Mouse (Mus musculus) spleen, adult 2 months (tissue): Measurements from ENCODE around the gene Pabpc1l. TPM values are rescaled to one million over a fixed set of nuclear protein-coding genes. Genes with fewer than 3 reads are reported as not detected.

ENCODE experiments used
- DNase-seq, 2 experiments: peaks; one replicate each; pipeline versions ENCODE4 v3.0.0 to v3.0.0-alpha.2; 2012 to 2021; ENCODE audit warnings: low spot score in 2 of 2, low read depth in 1 of 2
- H3K27ac ChIP-seq: fragments of 200-500 bp; 2 replicates; pipeline ENCODE4 v1.5.1; 2012; ENCODE audit warnings: low read length, inconsistent platforms; ENCODE audit not compliant: insufficient read depth
- H3K27me3 ChIP-seq: fragments of 200-500 bp; 2 replicates; pipeline ENCODE4 v1.6.1; 2012; ENCODE audit warnings: mild to moderate bottlenecking, moderate library complexity, low read length, inconsistent platforms; ENCODE audit not compliant: control insufficient read depth, insufficient read depth
- H3K36me3 ChIP-seq: fragments of 200-500 bp; 2 replicates; pipeline ENCODE4 v1.6.1; 2012; ENCODE audit warnings: mild to moderate bottlenecking, low read length, inconsistent platforms; ENCODE audit not compliant: control insufficient read depth, insufficient read depth
- H3K4me1 ChIP-seq: fragments of 200-500 bp; 2 replicates; pipeline ENCODE4 v1.6.1; 2011; ENCODE audit warnings: inconsistent platforms; ENCODE audit not compliant: control insufficient read depth, insufficient read depth, insufficient read length
- H3K4me3 ChIP-seq: fragments of 200-500 bp; 2 replicates; pipeline ENCODE4 v1.5.1; 2011; ENCODE audit warnings: mild to moderate bottlenecking, inconsistent platforms; ENCODE audit not compliant: insufficient read depth, insufficient read length; ENCODE audit errors: extremely low read depth
- CTCF ChIP-seq: fragments of 200-500 bp; IDR thresholded peaks from 2 replicates; pipeline ENCODE4 v1.5.1; 2011; ENCODE audit warnings: mild to moderate bottlenecking, inconsistent platforms; ENCODE audit not compliant: insufficient read depth, insufficient read length, insufficient replicate concordance; ENCODE audit errors: extremely low read depth
- POLR2A ChIP-seq: fragments of 200-500 bp; IDR thresholded peaks from 2 replicates; pipeline ENCODE4 v1.6.1; 2011; ENCODE audit warnings: low read depth, low read length, inconsistent platforms
- WGBS: fragments of 180-500 bp; shearing (Covaris S2); methylation state at CpG from one replicate; pipeline ENCODE4 v1.1.7; 2018; 5-methylcytosine and 5-hydroxymethylcytosine counted together
- polyA plus RNA-seq: library from polyadenylated mRNA; depleted of rRNA; stranded (reverse); fragments of >200 nt; gene quantifications from 2 replicates; pipeline ENCODE4 v1.2.3, GENCODE M21; 2012; rRNA removed

The Pabpc1l gene
- polyA plus RNA-seq = 0.23 and 0.69 TPM in 2 replicates

GRCm38 (mm10) chr2:164025150-164025549 is at the start of gene Pabpc1l:
Gene Pabpc1l, plus strand, starts transcription at chr2:164025450.
- Histone ChIP-seq H3K36me3 (no peaks in the 10 kb centered on the region), H3K4me1 (no peaks in the 10 kb centered on the region), H3K27ac (no peak within 1 kb of the TSS), H3K4me3 (no peak within 1 kb of the TSS), H3K27me3 (no peaks in the 10 kb centered on the region)
- DNase-seq = no peak
- TF ChIP-seq POLR2A = no peak
- WGBS = 90% methylated on average over 16 of the region's 16 CpGs

GRCm38 (mm10) chr2:163976448-163976847 is 48.8 kb upstream of the Pabpc1l start:
- Histone ChIP-seq H3K4me1 (no peaks in the 10 kb centered on the region), H3K27ac (no peak overlapping the region), H3K27me3 (no peaks in the 10 kb centered on the region), H3K36me3 (no peaks in the 10 kb centered on the region), H3K4me3 (no peak overlapping the region)
- no peak for DNase-seq
- WGBS = 91% methylated on average over 6 of the region's 7 CpGs
- TF ChIP-seq POLR2A = no peak
- no peak for TF ChIP-seq CTCF

GRCm38 (mm10) chr2:163987233-163987632 is 38.0 kb upstream of the Pabpc1l start:
- WGBS = 64% methylated on average over 8 of the region's 8 CpGs
- Histone ChIP-seq H3K27ac (no peak overlapping the region), H3K4me3 (no peak overlapping the region), H3K36me3 (no peaks in the 10 kb centered on the region), H3K27me3 (no peaks in the 10 kb centered on the region), H3K4me1 (no peaks in the 10 kb centered on the region)
- DNase-seq = no peak
- TF ChIP-seq POLR2A = no peak
- no peak for TF ChIP-seq CTCF

- Histone ChIP-seq H3K36me3 (no peaks in the 10 kb centered on the region), H3K27me3 (no peaks in the 10 kb centered on the region), H3K27ac (no peak overlapping the region), H3K4me3 (no peak overlapping the region), H3K4me1 (peaks cover 6% of the 10 kb centered on the region; the same call in 1 of the 2 replicates)
- DNase-seq = no peak
- TF ChIP-seq CTCF (no peak), POLR2A (no peak)
- 91% methylated on average over 2 of the region's 2 CpGs for WGBS
Observed at GRCm38 (mm10) chr2:163992871-163993270, 32.4 kb upstream of the Pabpc1l start.

- H3K27me3 ChIP-seq = no peaks in the 10 kb centered on the region
- peak within 1 kb of the TSS; percentile 97 for H3K27ac ChIP-seq
- H3K36me3 ChIP-seq = no peaks in the 10 kb centered on the region
- DNase-seq = no peak
- peaks cover 6% of the 10 kb centered on the region; the same call in 1 of the 2 replicates for H3K4me1 ChIP-seq
- TF ChIP-seq POLR2A (no peak), CTCF (no peak)
- peak within 1 kb of the TSS; percentile 96 for H3K4me3 ChIP-seq
- 0% methylated on average over 14 of the region's 14 CpGs for WGBS
Observed at GRCm38 (mm10) chr2:163994654-163994976, 30.6 kb upstream of the Pabpc1l start, which contains the start of gene Ywhab. Gene Ywhab, plus strand, starts transcription at chr2:163994960.

GRCm38 (mm10) chr2:163994977-163995862 is 30.0 kb upstream of the Pabpc1l start:
- H3K4me3 ChIP-seq = peak overlapping the region; percentile 96
- peak; percentile 78 to 90 for DNase-seq
- no peaks in the 10 kb centered on the region for H3K27me3 ChIP-seq
- no peaks in the 10 kb centered on the region for H3K36me3 ChIP-seq
- WGBS = 1% methylated on average over 73 of the region's 79 CpGs
- TF ChIP-seq CTCF (no peak), POLR2A (no peak; the same call in 1 of the 2 replicates)
- H3K4me1 ChIP-seq = peaks cover 8% of the 10 kb centered on the region; the same call in 1 of the 2 replicates
- peak overlapping the region; percentile 97 for H3K27ac ChIP-seq

GRCm38 (mm10) chr2:163996275-163996674 is 29.0 kb upstream of the Pabpc1l start:
- Histone ChIP-seq H3K36me3 (no peaks in the 10 kb centered on the region), H3K4me3 (peak overlapping the region; percentile 25; the same call in 1 of the 2 replicates), H3K27me3 (no peaks in the 10 kb centered on the region), H3K27ac (no peak overlapping the region), H3K4me1 (peaks cover 10% of the 10 kb centered on the region)
- TF ChIP-seq CTCF = no peak
- no peak for TF ChIP-seq POLR2A
- 66% methylated on average over 6 of the region's 6 CpGs for WGBS
- no peak for DNase-seq
